Mouse (Mus musculus): ENCODE data around the gene Casd1.

DNA sequence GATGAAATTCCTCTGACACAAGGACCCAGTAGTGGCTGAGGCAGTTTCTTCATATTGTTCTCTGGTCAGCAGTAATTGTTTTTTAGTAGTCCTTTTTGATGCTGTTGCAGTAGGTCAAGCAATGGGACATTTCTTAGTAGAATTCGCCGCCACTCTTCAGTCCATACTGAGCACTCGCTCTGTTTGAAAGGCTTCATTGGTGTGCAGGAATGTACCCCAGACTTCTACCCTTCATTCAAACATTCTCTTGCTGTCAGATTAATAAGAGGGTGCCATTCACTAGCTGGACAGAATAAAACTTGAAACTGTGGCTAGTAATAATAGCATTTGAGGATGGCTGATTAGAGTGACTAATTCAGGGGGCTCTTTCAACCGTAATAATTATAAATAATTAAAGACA, 32.5 kb downstream of the Casd1 start:
- TF ChIP-seq CTCF (IDR thresholded peaks at IDR 0.05; ENCODE audit: low read depth) (no peak), EP300 (optimal IDR thresholded peaks at IDR 0.05) (no peak)
